Mouse (Mus musculus) lung, postnatal 0 days (tissue): ENCODE data around the gene Timm17a. TPM values are rescaled to one million over a fixed set of nuclear protein-coding genes. Genes with fewer than 3 reads are reported as not detected.

Experiments
- ATAC-seq: fragments of 200-750 bp; cut with Nextera tagmentation; 2 replicates; pipeline ENCODE4 v1.8.0; 2017; ENCODE audit warnings: moderate library complexity
- DNase-seq: peaks from one replicate; pipeline ENCODE4 v3.0.0-alpha.2; 2016; ENCODE audit warnings: low spot score
- H3K27ac ChIP-seq: fragments of 300-500 bp; sonication (generic); 2 replicates; pipeline ENCODE4 v1.5.1; 2014; ENCODE audit warnings: antibody characterized with exemption, mild to moderate bottlenecking, low read length, mixed read lengths
- H3K27me3 ChIP-seq: fragments of 300-500 bp; sonication (generic); replicated peaks from 2 replicates; pipeline ENCODE4 v1.6.1; 2014; ENCODE audit warnings: low read length, mixed read lengths; ENCODE audit not compliant: insufficient read depth
- H3K36me3 ChIP-seq: fragments of 300-500 bp; sonication (generic); 2 replicates; pipeline ENCODE4 v1.6.1; 2014; ENCODE audit warnings: low read length, mixed read lengths; ENCODE audit not compliant: insufficient read depth
- H3K4me1 ChIP-seq: fragments of 300-500 bp; sonication (generic); 2 replicates; pipeline ENCODE4 v1.6.1; 2014; ENCODE audit warnings: antibody characterized with exemption, low read depth, low read length, mixed read lengths; ENCODE audit not compliant: insufficient read depth
- H3K4me2 ChIP-seq: fragments of 300-500 bp; sonication (generic); replicated peaks from 2 replicates; pipeline ENCODE4 v1.6.1; 2014; ENCODE audit warnings: low read depth, mild to moderate bottlenecking, low read length, moderate library complexity, mixed read lengths
- H3K4me3 ChIP-seq: fragments of 300-500 bp; sonication (generic); 2 replicates; pipeline ENCODE4 v1.5.1; 2014; ENCODE audit warnings: low read depth, low read length
- H3K9ac ChIP-seq: fragments of 300-500 bp; sonication (generic); replicated peaks from 2 replicates; pipeline ENCODE4 v1.6.1; 2014; ENCODE audit warnings: low read depth, mild to moderate bottlenecking
- H3K9me3 ChIP-seq: fragments of 300-500 bp; sonication (generic); 2 replicates; pipeline ENCODE4 v1.6.1; 2016; ENCODE audit warnings: low read length, mixed read lengths
- CTCF ChIP-seq: IDR thresholded peaks from 2 replicates; pipeline ENCODE4 v1.5.1; 2016; ENCODE audit warnings: antibody characterized with exemption, mild to moderate bottlenecking
- EP300 ChIP-seq: IDR thresholded peaks from 2 replicates; pipeline ENCODE4 v1.6.1; 2016; ENCODE audit warnings: antibody characterized with exemption, mild to moderate bottlenecking, control low read depth
- WGBS: fragments of 180-500 bp; shearing (Covaris S2); extraction: QIAGEN DNeasy Blood & Tissue Kit; methylation state at CpG from one replicate; pipeline ENCODE4 v1.1.7; 2014; 5-methylcytosine and 5-hydroxymethylcytosine counted together
- polyA plus RNA-seq: library from polyadenylated mRNA; unstranded; fragments of >200 nt; fragmentation: Nextera tagmentation; extraction: Ambion mirVana; gene quantifications from 2 replicates; pipeline ENCODE4 v1.2.1, GENCODE M21; 2015

Gene Timm17a
- polyA plus RNA-seq, 1 experiment from 2014 or later, result 186 TPM

DNA sequence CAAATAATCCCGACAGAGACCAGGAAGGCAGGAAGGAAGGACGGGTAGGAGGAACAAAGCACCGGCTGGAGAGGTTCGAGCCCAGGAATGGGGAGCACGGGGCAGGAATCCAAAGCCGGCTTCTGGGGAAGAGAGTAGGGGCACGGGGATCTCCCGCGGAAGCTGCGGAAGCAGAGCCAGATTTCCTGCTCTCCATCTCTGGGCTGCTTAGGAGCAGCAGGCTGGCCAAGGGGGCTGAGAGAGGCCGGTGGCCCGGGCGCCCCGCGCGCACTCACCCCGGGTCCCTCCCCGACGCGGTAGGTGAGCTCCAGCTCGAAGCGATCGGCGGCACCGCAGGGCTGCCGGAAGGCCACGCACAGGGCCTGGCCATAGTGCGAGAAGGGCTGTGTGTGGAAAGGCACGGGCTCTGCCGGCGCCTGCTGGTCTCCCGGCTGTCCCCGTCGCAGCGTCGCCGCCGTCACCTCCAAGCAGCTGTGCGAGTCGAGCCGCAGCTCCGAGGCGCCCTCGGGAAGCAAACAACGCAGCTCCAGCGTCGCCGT, 30.2 kb downstream of the Timm17a start:
- H3K27me3 ChIP-seq, result no peaks in the 10 kb centered on the region
- H3K4me3 ChIP-seq, result peak overlapping the region; percentile 83
- peak overlapping the region; percentile 93 for H3K4me2 ChIP-seq
- H3K9ac ChIP-seq, result peak overlapping the region; percentile 94
- H3K9me3 ChIP-seq, result no peaks in the 10 kb centered on the region
- under 1% methylated on average over 43 of the region's 48 CpGs for WGBS
- TF ChIP-seq EP300, result no peak
- TF ChIP-seq CTCF, result no peak
- ATAC-seq (peak; percentile 60), DNase-seq (peak; percentile 47)
- H3K4me1 ChIP-seq, result no peaks in the 10 kb centered on the region
- H3K27ac ChIP-seq, result peak overlapping the region; percentile 95
- H3K36me3 ChIP-seq, result no peaks in the 10 kb centered on the region; the same call in 1 of the 2 replicates

DNA sequence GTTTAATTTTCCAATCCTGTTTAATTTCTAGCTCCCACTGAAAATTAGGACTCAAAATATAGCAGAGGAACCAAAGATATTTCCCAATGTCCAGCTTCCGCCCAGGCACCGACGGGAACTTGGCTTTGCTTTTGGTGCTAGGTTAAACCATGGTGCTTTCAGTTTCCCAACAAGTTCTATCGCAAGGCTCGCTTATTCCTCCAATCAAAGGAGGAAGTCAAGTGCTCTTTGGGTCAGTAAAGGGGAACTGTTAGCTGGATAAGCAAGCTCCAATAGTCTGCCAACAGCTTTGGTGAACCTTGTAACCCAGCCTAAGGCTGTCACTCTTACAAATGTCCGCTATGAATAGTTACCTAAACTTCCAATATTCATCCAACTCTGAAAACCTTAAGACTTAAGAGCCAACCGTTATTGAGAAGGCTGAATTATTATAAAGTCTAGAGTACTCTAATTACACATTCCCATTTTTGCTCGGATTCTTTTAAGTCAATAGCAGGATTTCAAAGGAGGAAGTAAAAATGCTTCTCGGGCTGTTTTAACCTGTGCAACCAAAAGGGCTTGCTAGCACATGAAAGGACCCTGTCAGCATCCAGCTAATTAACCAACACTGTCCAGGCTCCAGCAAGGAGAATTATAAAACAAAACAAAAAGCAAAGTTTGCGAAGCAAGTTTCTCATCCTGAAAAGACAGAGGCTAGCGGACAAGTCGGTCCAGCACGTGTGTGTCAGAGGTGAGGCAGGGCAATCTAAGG, 30.9 kb downstream of the Timm17a start:
- Histone ChIP-seq H3K36me3 (no peaks in the 10 kb centered on the region; the same call in 1 of the 2 replicates), H3K4me1 (no peaks in the 10 kb centered on the region), H3K27ac (peak overlapping the region; percentile 95), H3K9me3 (no peaks in the 10 kb centered on the region), H3K4me3 (peak overlapping the region; percentile 83), H3K4me2 (peak overlapping the region; percentile 93), H3K9ac (peak overlapping the region; percentile 94), H3K27me3 (no peaks in the 10 kb centered on the region)
- 10% methylated on average over 13 of the region's 13 CpGs for WGBS
- ATAC-seq (peak; percentile 37), DNase-seq (peak; percentile 85)
- TF ChIP-seq CTCF (no peak), EP300 (no peak)

DNA sequence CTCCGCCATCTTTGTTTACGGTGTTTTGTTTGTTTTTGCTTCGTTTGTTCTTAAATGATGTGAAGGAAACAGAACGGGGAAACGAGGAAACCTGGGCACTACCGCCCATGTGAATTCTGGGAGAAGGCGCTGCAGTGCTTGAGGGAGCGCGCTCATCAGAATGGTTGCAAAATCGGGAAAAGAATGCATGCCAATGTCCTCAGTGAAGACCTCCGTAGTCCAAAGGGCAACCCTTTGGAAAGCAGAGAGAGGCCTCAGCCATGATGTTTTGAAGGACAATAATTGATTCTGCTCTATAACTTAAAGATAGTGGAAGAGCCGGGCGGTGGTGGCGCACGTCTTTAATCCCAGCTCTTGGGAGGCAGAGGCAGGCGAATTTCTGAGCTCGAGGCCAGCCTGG, 31.7 kb downstream of the Timm17a start:
- ATAC-seq (no peak), DNase-seq (no peak)
- TF ChIP-seq EP300 (no peak), CTCF (no peak)
- Histone ChIP-seq H3K9me3 (no peaks in the 10 kb centered on the region), H3K4me3 (no peak overlapping the region), H3K36me3 (peaks cover 4% of the 10 kb centered on the region; the same call in 1 of the 2 replicates), H3K4me1 (no peaks in the 10 kb centered on the region), H3K27me3 (no peaks in the 10 kb centered on the region), H3K4me2 (peak overlapping the region; percentile 93; the same call in 1 of the 2 replicates), H3K9ac (no peak overlapping the region), H3K27ac (no peak overlapping the region)
- 93% methylated on average over 17 of the region's 17 CpGs for WGBS

DNA sequence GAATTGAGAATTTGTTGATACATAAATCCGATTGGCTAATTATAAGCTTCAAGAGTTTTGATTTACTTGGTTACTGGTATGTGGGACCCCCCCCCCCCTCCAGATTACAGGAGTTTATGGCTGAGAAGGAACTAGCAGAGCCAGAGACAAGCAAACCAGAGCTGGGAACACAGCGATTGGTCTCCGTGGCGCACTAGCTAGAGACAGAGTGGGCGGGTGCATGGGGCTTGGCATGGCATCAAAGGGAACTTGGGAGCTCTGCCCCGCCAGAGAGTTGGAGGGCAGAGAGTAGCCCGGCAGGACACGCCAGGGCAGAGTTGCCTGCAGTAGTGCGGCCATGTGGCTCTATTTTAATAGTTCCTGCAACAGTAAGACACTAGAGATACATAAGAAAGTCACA, 32.9 kb downstream of the Timm17a start:
- no peak overlapping the region for H3K27ac ChIP-seq
- H3K36me3 ChIP-seq, result peaks cover 12% of the 10 kb centered on the region
- peak; percentile 72 for ATAC-seq
- peak; percentile 84 for DNase-seq
- no peaks in the 10 kb centered on the region for H3K4me1 ChIP-seq
- TF ChIP-seq EP300, result no peak
- H3K9ac ChIP-seq, result no peak overlapping the region
- WGBS, result 19% methylated on average over 9 of the region's 9 CpGs
- H3K4me3 ChIP-seq, result no peak overlapping the region
- no peak overlapping the region for H3K4me2 ChIP-seq
- no peaks in the 10 kb centered on the region for H3K27me3 ChIP-seq
- no peaks in the 10 kb centered on the region for H3K9me3 ChIP-seq

DNA sequence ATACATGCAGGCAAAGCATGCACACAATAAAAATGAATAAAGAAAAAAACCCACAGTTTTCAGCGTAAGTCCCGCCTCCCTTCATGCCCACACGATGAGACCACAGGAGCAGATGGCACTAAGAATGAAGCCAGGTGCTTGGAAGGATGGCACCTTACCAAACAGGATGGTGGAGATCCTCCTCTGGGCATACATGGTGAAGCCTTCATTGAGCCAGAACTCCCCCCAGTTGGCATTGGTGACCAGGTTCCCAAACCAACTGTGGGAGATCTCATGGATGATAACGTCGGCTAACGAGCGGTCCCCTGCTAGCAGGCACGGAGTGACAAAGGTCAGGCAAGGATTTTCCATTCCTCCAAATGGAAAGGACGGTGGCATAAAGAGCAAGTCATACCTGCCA, 42.2 kb downstream of the Timm17a start:
- TF ChIP-seq EP300 (no peak), CTCF (no peak)
- Histone ChIP-seq H3K9me3 (no peaks in the 10 kb centered on the region), H3K4me3 (no peak overlapping the region), H3K36me3 (peaks cover 9% of the 10 kb centered on the region), H3K4me1 (no peaks in the 10 kb centered on the region), H3K27me3 (no peaks in the 10 kb centered on the region), H3K9ac (no peak overlapping the region), H3K4me2 (no peak overlapping the region), H3K27ac (no peak overlapping the region)
- WGBS, result 89% methylated on average over 9 of the region's 9 CpGs
- no peak for ATAC-seq
- no peak for DNase-seq

DNA sequence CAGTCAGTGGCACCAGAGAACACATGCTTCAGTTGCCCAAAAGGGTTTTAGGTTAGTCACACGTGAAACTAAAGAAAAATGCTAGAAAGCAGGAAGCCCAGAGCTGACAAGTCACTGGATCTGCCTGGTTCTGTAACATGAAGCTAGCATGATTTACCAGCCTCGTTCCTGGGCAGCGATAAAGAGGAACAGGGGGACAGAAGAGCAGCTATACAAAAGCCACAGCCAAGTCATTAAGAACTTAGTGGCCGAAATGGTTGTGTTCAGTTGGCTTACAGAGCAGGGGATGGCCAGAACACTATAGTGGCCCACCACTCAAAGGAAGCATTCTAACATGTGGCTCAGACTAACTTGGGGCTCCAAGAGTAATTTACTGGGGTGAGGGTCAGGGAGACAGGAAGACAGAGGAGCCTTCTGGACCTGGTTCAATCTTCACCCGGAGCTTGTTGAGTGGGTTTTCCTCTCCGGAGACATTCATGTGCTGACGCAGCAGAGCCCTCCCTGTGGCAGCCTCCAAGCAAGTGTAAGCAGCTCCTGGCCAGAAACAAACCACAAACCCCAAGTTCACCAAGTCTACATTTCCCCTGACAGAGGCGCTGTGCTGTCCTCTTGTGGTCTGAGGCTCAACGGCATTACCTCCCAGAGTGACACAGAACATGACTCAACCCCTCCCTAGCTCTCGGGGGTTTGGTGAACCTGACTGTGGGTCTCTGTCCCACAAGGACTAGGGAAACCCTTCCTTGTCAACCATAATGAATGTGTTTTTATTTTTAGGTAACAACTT, 45.7 kb downstream of the Timm17a start:
- no peak overlapping the region for H3K4me3 ChIP-seq
- no peaks in the 10 kb centered on the region for H3K27me3 ChIP-seq
- peaks cover 22% of the 10 kb centered on the region; the same call in 1 of the 2 replicates for H3K36me3 ChIP-seq
- no peak overlapping the region for H3K9ac ChIP-seq
- no peaks in the 10 kb centered on the region for H3K9me3 ChIP-seq
- ATAC-seq, result no peak
- TF ChIP-seq EP300 (no peak), CTCF (peak; percentile 25)
- no peak overlapping the region for H3K4me2 ChIP-seq
- no peak overlapping the region for H3K27ac ChIP-seq
- WGBS, result 82% methylated on average over 10 of the region's 10 CpGs
- no peaks in the 10 kb centered on the region for H3K4me1 ChIP-seq
- no peak for DNase-seq
